Mouse (Mus musculus) urinary bladder, postnatal 36 days (tissue): ENCODE measurements around the gene Auts2.

ENCODE experiments used
- DNase-seq, 2 experiments: peaks; one replicate each; pipeline ENCODE4 v3.0.0; 2022; ENCODE audit warnings: low spot score in 2 of 2, mixed read lengths in 1 of 2

The Auts2 gene

DNA sequence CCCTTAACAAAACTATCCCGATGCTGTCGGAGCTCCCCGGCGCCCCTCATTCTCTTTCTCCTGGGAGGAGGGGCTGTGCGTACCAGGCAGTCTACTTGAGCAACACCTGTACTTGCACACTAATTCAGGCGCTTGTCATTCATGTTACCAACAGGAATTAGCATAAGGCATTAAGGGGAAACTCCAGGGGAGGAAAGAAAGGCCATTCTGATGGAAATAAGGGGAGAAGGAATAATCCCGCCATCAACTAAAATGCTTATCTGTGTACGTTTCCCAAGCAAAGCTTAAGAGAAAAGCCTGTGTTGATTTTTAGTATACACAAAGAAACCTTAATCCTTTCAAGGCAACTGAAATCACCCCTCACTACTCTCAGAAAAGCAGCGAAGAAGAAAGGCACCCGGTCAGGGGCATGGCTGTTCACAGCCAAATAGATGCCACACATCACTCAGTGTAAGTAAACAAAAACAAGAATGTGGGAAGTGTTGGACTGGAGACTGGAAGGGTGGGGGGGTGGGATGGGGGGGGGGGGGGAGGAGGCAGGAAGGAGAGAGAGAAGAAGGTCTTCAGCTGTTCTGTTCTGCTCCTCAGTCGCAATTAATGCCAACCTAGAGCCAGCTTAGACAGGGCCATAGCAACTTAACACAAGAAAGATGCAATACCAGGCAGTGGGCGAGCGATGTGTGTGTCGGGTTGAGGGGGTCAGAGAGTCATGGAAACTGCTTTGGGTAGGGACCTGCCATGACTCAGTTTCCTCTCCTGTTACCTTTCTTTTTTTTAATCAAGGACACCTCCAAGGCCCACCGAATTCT, 1011.2 kb downstream of the Auts2 start:
- no peak for DNase-seq

DNA sequence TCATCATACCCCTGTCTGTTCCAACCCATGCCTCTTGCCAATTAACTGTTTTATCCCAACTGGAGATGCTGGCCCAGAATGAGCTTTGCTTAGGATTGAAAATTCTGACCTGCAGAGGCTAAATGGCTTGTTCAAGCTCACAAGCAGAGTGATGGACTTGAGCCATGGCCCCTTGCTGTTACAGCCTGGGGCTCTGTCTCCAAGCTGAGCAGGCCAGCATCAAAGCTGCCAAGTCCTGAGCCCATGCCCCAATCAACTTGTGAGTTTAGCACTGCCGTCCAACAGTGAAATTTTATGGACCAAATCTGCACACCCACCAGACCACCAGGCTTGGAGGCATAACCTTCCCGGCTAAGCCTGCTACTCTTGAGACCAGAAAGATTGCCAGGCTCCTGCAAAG, 1012.3 kb downstream of the Auts2 start:
- DNase-seq: no peak

DNA sequence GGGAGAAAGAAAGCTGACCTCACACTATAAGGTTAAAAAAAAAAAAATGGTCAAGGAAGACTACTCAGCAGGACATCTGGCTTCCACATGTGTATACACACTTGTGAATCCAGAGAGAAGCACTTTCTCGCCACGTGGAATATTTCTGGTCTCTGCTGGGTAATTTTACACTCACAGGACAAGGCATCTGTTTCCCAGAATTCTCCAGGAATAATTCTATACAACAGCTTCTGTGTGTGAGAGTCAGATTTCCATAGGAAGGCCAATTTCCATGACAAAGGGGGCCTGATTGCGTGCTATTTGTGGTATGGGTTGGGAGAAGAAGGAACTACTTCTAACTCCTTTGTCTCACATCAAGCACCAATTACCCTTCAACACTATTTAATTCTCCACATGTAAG, 1016.5 kb downstream of the Auts2 start:
- no peak for DNase-seq

DNA sequence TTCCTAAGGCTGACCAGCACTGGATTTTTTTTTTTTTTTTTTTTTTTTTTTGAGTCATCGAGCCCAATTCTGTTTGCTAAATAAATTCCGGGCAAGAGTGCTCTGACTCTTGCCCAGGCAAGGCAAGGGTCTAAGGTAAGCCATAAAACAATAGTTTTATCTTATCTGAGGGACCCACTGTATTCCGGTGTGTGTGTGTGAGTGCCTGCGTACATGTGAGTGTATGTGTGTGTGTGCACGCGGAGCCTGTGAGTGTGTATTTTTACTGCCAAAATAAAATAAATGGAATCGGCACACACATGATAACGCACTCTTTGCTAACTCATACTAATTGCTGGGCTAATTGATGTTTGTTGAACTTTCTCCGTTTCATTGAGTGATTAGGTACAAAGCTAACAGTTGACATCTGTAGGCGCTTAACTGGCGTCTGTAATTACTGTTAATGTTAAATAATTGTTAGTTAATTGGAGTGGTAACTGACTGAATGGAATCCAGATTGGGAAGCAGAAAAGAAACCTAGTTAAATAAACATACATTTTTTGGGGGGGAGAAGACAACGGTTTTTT, 1018.2 kb downstream of the Auts2 start:
- DNase-seq: no peak

DNA sequence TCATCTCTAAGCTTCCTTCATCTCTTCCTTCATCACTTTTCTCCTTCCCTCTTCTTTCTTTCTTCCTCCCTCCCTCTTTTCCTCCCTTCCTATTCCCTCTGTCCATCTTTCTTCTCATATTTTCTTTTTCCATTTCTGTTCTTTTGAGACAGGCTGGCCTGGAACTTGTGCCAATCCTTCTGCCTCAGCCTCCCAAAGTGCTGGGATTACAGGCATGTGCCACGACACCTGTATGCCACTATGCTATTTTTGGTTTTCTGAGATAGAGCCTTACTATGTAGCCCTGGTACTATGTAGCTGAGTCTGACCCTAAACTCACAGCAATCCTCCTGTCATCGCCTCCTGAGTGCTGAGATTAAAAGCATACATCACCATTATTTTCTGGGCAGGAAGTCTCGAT, 1023.6 kb downstream of the Auts2 start:
- no peak for DNase-seq

- DNase-seq: no peak
Observed at GRCm38 (mm10) chr5:131517677-131518076, 1025.5 kb downstream of the Auts2 start.

GRCm38 (mm10) chr5:131515707-131516407, 1027.3 kb downstream of the Auts2 start:
- DNase-seq: peak in 1 of 2 experiments; percentile 42

DNA sequence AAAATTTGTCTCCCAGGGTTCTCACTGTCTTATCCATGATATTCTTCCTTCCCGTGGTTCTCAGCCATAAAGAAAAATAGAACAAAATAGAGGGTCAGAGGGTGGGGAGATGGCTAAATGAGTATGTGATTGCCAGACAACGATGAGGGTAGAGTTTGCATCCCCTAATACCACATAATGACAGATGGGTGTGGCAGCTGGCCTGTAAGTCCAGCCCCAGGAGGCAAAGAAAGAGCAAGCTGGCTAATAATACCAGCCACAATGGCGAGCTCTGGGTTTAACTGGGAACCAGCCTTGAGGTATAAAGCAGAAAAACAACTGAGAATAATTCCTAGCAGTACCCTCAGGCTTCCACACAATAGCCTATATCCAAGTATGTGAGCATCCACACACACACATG, 1029.4 kb downstream of the Auts2 start:
- DNase-seq: no peak

DNA sequence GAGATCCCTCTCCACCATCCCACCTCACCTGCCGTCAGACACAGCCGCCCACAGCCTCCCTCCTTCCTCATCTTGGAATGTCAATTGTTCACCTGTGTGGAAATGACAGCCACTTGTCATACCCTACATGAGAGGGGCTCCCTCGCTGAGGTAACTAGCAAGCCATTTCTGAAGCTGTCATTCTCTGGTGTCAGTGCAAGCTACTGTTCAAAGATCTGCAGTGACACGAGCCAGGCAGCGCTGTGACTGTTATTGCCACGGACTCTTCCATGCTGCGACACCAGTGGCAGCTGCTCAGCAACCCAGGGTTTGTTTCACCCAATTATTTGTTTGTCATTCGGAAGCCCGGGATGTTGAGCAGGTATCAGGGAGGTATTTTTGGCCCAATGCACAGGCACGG, 1030.5 kb downstream of the Auts2 start:
- no peak for DNase-seq

DNA sequence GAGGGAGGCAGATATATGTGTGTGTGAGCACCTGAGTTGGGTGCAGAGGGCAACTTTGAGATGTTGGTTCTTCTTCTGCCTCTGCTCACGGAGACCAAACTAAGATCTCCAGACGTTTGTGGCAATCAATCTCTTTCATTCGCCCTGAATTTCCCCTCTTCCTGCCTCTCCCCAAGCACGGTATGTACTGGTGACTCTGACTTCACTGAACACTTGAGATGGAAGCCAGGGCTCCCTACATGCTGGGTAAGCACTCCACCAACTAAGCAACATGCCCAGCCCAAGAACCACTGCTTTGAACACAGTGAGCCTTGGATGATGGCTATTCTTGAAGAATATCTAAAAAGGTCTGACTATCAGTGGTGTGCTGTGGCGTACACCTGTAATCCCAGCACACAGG, 1032.5 kb downstream of the Auts2 start:
- DNase-seq: no peak

DNA sequence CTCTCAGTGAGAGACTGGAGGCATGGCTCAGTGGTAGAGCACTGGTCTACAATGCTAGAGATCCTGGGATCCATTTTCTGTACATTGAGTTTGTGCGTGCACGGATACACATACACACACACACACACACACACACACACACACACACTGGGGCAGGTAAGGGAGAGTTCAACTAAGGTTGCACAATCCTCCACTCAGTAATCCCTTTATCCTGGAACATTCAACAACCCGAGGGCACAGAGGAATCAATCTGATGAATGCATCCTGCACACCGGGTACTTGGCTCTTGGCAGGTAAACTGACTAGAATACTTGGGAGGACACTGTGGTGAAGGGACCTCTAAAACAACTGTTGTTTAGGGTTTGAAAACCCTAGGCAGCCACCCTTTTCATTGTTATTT, 1033.8 kb downstream of the Auts2 start:
- DNase-seq: no peak

DNA sequence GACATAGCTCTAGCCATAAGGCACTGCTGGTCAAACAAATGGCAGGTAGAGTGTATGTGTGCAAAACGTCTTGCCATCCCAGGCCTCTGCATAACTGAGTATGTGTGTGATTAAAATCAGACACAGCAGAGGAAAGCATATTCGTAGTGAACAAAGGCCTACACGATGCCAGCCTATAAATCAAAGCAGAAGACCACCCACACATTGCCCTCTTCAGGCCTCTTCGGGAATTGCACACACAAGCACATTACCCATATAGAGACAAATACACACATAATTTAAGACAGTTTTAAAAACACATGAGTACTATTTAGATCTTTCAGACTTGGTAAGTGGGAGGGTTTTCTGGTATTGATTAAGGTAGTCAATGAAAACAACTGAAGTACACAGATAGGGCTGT, 1044.3 kb downstream of the Auts2 start:
- DNase-seq: no peak

- DNase-seq: no peak
Observed at GRCm38 (mm10) chr5:131496517-131497216, 1046.5 kb downstream of the Auts2 start.

GRCm38 (mm10) chr5:131494564-131494963, 1048.6 kb downstream of the Auts2 start:
- no peak for DNase-seq

- no peak for DNase-seq
Observed at GRCm38 (mm10) chr5:131492535-131492934, 1050.6 kb downstream of the Auts2 start.

GRCm38 (mm10) chr5:131491843-131492242, 1051.3 kb downstream of the Auts2 start:
- no peak for DNase-seq

GRCm38 (mm10) chr5:131490811-131491210, 1052.3 kb downstream of the Auts2 start:
- DNase-seq: no peak

DNA sequence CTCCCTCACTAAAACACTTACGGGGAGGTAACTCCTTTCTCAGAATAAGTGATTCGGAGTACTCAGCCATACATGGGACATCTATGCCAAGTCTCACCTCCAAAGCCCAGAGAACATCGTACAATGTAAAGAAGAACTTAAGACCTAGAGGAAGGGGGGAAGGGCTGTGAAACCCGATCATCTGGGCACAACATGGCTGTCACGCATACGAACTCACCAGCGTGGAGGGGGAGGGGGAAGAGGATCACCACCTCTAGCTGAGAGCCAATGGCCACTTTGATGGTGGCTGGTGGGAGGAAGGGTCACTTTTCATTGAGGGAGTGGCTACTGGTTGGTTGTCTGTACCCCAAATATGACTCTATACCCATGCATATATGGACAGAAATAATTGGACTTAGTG, 1053.3 kb downstream of the Auts2 start:
- no peak for DNase-seq

- DNase-seq: no peak
Observed at GRCm38 (mm10) chr5:131486527-131486926, 1056.6 kb downstream of the Auts2 start.

DNA sequence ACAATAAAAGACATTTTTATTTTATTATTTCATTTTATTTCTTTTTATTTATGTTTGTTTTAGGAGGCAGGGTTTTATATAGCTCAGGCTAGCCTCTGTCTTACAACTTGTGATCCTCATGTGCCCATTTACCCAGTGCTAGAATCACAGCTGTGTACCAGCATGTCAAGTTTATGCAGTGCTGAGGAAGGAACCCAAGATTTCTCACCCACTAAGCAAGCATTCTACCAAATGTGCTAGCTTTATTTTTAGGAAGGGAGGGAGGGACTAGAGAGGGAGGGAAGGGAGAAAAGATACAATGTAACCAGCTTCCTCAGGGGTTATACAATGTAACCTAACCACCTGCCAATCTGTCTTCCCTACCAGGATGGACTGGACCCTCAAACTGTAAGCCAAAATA, 1067.9 kb downstream of the Auts2 start:
- DNase-seq: no peak

- DNase-seq: no peak
Observed at GRCm38 (mm10) chr5:131468609-131469008, 1074.5 kb downstream of the Auts2 start.

GRCm38 (mm10) chr5:131466131-131466530, 1077.0 kb downstream of the Auts2 start:
- no peak for DNase-seq
